Mouse (Mus musculus) urinary bladder, postnatal 14 days (tissue): ENCODE measurements around the gene Ctsd.
"Not testable (repeated sequence)": the region's sequence is repeated elsewhere in the genome, so short reads cannot be mapped to it uniquely, and the experiment has no call there.

Experiments used
- DNase-seq: peaks from one replicate; pipeline ENCODE4 v3.0.0; 2021; ENCODE audit warnings: low spot score

Gene Ctsd

DNA sequence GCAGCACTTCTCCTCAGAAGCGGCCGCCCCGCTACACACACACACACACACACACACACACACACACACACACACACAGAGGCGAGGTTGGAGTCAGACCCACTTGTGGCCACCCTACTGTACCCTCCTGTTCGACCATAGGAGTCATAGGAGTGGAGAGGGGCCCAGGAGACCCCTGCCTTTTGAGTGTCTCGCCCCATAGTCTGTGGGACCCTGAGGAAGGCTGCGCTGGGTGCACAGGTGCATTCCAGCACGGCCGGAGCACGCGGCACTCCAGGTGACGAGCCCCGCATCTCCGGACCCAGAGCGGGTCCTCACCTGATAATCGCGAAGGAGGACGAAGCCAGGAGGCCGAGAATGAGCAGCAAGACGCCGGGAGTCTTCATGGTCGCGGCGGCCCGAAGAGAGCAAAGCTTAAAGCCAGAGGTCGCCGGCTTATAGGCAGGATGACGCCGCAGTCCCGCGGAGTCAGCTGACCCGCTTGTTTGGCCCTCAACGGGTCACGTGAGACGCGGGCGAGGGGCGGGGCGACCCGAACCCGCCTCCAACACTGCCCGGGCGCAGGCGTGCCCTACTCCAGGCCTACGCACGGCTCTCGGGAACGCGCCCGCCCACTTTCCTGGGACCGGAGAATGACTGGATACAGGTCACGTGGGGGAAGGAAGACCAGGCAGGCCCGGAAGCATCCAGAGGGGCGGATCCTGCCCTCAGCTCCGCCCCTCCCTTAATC, at the start of gene Ctsd:
Gene Ctsd, minus strand, starts transcription at position 620 of the 730 bp plus-strand sequence.
- DNase-seq = peak; percentile 99

DNA sequence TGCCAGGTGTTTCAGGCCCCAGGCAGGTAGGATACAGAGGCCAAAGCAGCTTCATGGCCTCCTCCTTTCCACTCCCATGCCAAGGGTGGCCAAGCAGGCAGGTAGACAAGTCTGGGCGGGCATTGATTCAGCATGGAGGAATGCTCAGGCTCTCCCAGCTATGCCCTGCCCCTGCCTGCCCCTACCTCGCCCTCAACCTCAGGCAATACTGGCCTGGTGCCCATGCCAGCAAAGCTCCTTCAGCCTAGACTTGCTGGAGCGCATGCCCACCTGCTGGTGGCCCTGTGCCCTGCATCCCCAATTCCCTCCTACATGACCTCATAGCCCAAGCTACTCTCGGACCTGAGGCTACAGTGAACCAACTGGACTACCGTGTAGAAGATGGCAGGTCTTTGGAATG, 49.5 kb upstream of the Ctsd start:
- DNase-seq = peak; percentile 92

DNA sequence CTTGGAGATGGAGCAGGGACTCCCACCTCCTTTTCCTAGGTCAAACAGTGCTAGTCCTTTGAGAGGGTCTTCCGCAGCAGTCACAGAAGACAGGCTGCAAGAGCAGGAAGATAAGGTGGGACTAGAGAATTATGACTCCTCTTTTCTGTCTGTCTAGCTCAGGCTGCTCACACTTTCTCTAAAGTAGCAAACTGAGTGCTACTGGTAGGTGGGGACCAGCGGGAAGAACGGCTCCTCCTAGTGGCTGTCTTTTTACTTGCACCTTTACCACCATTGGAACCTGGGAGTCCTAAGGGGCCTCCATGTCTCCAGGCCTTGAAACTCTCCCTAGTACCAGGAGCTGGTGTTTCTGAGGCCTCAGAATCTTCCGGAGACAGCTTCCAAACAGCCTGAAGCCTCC, 47.7 kb upstream of the Ctsd start:
- peak; percentile 84 for DNase-seq

DNA sequence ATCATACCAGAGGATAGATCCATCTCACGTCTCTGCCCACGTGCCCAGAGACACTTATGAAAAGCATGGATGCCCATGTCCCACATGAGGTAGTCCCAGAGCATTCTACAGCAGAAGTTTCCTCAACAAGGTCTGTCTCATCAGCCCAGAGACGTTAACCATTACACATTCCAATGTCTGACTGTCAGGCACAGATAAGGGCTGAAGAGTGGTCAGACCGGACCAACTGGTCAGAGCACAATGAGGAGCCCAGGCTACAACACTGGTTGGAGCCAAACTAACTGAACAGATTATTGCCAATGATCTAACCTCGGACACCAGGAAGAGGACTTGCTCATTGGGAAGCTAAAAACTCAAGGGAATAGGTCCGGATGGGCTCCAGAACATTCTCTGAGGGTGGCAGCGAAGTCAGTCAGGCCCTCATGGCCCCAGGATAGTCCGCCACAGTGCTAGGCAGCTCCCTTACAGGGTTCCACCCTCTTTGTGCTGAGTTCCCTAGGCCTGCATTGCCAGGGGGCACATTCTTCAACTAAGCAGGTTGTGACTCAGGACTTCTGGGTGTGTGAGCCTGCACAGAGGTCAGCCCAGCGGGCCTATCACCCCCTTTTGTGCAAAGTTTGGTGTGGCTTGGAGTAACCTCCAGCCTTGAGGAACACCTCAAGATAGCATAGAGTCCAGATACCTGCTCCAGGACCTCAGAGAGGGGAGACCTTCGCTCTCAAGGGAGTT, 46.5 kb upstream of the Ctsd start, which contains the start of gene Syt8:
Gene Syt8, plus strand, starts transcription at position 714 of the 729 bp plus-strand sequence.
- DNase-seq = peak; percentile 88

DNA sequence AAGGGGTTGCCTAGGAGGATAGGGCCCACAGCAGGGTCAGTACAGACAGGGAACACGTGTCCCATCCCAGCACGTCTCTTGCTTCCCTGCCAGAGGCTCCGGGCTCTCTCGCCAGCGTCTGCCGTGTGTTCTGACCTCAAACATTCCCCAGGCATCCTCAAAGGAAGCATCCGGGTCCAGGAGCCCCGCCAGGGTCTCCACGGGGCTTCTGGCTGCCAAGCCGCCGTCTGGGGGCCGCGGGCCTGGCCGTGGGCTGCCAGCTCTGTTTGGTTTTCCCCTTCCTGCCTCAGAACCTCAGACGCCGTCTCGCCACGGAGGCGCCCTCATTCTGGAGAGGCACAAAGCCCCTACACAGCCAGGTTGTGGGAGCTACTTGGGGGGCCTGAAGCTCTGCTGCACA, 45.8 kb upstream of the Ctsd start:
- no peak for DNase-seq

DNA sequence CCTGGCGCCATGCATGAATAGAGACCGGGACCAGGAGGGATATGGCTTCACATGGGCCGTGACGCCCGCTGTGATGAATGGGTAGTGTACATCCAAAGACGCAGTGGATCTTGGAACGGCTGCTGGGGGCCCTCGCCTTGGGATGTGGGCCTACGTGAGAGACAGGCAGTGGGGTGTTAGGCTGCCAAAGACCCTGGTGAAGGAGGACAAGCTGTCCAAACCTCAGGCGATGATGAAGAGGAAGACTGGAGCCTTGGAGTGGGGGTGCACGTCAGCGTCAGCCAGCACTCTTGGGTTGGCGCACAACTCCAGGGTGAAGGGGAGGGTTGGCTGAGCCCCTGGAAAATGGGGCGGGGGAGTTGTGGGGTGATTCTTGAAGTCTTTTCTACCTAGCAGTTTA, 43.3 kb upstream of the Ctsd start:
- DNase-seq = no peak

DNA sequence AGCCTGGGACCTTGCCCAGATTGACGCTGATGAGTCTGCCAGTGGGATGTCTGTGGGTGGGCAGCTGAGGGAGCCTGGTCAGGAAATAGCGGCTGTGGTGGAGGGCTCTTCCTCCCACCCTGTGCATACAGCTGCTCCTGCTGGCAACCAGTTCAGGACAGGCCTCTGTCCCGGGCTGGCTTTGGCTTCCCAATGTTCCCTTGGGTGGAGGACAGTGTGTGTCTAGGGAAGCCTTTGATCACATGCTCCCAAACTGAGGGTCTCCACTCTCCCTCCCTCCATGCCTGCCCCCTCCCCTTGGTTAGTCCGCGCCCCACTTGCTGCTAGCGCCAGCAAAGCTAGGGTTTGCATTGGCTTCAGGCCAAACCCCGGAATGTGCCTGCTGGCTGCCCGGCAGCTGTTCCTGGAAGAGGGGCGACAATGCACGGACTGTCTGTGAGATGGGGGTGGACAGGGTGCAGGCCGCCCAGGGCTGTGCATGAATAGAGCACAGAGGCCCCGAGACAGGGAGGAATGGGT, 42.4 kb upstream of the Ctsd start:
- peak; percentile 73 for DNase-seq

DNA sequence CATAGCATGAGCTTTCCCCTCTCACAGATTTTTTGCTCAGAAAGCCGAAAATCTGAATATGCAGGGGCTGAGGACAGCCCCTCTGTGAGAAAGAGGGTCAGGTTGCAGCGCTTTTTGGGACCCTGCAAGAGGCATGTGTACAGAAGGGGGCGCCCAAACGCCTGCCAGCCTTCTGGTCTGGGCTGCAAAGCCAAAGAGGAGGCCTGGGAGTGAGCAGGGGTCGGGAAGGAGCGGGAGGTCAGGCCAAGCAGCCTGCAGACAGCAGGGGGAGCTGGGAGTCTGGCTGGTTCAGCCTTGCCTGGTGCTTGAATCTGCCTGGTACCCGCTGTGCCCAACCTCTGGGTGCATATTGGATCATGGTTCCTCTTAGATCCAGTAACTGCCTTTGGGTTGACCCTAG, 40.4 kb upstream of the Ctsd start:
- peak; percentile 59 for DNase-seq

DNA sequence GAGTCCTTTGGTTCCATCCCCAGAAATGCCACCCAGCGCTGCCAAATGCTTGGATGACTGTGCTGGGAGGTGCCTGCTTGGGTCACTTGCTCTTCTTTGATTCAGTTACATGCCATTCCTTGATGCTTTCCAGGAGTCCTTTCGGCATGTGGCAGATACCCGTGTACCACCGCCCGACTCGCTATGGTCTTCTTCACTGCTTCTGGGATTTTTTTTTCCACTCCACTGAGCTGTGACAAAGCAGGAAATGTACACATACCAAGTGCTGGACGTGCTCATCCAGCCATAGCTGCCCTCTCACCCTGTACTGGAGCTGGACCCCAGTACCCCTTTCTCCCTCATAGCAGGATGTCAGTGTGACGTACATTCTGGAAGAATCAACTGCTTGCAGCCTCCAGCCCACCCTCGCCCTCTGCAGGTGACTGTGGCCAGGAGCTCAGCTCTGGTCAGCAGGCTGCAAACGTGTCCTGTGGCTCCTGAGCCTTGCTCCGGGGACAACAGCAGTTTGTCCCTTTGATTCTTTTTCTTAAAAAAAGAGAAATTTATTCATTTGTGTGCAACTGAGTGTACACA, 37.9 kb upstream of the Ctsd start:
- DNase-seq = peak; percentile 54

DNA sequence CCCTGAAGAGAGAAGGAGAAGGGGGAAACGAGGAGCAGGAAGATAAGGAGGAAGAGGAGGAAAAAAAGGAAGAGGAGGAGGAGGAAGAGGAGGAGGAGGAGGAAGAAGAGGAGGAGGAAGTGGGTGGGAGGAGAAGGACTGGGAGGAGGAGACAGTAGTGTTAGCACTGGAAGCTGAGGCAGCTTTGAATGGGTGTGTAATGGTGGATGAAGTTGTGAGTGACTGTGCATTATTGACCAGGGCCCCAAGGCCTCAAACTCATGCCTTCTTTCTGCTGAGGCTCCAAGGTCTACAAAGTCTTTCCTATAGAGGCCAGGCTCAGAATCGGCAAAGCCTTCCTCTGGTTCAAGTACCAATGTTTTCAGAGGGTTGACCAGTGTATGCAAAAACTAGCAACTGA, 34.0 kb upstream of the Ctsd start:
- DNase-seq = no peak

DNA sequence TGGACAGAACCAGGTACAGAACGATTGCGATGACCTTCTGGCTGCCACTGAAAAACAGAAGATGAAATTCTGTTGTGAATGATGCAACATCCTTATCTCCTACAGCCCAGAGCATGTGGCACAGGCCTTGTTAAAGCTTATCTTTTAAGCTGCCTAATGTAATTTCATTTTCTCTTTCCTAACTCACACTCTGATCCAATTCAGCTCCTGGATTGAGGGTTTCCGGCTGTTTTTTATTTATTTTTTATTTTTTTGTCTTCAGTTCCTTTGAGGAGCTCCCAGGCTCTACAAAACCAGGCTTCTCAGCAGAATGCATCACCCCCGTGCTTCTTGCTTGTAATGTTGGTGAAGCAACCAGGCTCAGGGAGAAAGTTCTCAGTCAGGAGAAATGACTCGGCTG, 32.0 kb upstream of the Ctsd start:
- no peak for DNase-seq

DNA sequence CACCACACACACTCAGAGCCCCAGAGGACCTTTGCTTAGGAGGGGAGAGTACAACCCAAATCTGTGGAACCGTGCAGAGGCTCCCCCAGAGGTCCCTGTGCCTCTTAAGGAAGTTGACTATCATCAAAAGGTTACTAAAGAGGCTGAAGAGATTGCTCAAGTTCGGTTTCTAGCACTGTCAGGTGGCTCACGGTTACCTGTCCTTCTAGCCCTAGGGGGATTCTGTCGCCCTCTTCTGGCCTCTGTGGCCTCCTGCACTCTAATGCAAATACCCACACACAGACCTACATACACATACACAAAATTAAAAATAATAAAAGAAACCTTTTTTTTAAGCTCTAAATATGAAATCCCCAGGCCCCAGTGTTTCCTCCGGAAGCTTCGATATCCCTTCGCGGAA, 30.8 kb upstream of the Ctsd start:
- no peak for DNase-seq

DNA sequence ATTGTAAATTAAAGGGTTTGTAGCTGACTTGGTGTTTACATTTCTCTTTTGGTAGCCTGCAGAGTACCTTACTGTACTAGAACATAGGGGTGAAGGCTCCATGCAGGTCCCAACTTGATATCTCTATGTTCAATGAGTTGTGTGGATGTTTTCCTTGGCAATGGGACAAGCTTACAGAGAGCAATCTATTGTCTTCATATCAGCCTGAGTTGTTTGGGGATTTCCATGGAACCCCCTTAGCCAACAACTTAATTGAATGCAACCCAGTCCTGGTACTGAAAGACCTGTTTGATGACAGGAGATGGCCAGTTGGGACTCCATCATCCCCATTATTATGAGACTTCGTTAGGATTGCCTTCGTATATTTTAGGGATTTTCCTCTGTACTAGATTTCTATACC, 30.2 kb upstream of the Ctsd start:
- no peak for DNase-seq

DNA sequence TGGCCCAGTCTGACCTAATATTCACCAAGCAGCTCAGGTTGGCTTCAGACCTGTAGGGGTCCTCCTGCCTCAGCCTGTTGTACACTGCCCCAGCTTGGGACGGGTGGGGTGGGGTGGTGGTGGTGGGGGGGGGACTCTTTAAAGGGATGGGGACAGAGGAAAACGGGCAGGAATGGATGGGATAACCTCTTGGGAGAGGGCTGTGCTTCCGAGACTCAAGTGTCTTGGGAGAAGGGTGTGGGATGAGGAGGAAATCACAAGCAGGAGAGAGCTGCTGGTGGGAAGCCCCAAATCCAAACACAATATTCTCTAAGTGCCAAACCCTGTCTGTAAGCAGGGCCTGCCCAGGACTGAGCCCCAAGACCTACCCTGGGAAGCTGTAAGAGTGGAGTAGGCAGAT, 28.4 kb upstream of the Ctsd start:
- DNase-seq = no peak

DNA sequence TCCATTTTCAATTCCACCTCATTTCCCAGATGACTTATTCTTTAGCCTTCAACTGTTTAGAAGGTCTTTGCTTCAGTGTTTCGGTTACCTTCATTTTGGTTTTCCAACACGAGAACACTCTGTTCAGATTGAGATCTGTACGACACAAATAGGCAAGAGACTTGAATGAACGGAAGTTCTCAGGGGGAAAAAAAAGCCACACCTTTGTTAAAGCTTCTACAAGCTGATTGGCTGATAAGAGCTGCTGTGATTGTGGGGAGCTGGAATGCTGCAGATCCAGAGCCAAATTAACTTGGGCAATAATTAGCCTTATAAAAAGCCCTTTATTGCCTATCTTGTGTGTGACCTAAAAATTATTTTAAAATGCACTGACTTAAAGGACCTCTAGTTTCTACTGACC, 27.5 kb upstream of the Ctsd start:
- DNase-seq = no peak

DNA sequence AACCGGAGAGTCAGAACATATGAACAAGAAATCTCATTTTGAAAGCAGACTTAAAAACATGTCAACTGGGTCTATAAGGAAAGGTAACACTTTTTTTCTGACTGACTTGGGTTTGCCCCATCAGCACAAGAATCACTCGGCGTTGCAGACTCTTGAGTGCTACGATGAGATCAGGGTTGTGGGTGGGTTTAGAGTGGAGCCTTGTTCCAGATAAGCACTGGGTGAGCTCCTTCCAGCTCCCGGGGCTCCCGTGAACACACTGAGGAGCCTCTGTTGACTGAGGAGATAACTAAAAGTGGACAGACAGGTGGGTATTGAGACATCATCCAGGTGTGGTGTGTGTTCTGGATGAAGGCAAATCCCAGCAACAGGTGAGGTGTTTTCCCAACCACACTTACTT, 25.4 kb upstream of the Ctsd start:
- DNase-seq = no peak

DNA sequence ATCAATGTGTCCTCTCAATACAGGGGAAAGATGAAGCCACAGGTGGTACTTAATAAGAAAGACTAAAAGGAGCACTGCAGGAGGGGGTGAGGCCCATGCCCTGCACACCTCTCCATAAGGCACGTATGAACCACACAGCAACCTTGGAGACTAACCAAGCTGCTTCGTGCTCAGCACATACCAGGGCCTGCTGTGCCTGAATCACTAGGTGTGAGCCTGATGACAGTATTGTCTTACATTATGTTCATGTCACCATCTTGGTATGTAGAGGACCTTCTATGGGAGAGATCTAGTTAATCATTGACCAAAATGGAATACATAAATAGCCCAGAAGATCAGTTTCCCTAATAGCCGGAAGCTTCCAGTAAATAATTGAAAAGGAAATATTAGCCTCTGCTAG, 21.8 kb upstream of the Ctsd start:
- no peak for DNase-seq

DNA sequence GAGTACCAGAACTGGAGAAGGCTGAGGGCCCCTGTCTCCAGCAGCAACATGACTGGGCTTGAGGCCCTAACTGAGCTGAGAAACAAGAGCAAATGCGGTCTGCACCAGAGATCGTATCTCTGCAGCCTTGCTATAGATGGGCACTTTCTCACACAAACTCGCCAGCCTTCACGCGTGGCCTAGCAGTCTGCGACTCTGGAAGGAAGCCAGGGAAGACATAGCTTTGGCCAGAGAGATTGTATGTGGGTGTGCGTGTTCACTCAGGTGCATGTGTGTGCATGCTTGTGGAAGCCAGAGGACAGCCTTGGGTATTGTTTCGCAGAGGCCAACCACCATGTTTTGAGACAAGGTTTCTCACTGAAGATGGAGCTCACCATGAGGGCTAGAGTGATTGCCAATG, 20.8 kb upstream of the Ctsd start:
- no peak for DNase-seq

DNA sequence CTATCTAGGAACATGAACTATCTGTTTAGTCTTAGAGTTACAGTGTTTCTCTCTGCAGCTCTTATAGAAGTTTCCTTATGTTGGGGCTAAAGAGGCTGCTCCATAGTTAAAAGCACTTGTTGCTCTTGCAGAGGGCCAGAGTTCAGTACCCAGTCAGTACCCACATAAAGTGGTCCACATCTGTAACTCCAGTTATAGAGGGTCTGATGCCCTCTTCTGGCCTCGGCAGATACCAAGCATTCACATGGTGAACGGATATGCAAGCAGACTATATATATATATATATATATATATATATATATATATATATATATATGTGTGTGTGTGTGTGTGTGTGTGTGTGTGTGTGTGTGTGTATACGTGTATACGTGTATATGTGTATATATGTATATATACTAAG, 20.1 kb upstream of the Ctsd start:
- no peak for DNase-seq

DNA sequence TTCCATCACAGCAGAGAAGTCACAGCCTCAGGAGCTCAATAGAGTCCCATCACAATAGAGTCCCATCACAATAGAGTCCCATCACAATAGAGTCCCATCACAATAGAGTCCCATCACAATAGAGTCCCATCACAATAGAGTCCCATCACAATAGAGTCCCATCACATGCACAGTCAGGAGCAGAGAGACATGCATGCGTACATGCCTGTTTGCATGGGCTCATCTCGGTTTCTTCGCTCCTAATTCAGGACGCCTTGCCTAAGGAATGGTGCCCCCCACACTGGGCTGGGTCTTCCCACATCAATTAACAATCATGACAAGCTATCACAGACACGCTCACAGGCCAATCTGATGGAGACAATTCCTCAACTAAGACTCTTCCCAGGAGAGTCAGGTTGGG, 17.3 kb upstream of the Ctsd start:
- not testable (repeated sequence) for DNase-seq

DNA sequence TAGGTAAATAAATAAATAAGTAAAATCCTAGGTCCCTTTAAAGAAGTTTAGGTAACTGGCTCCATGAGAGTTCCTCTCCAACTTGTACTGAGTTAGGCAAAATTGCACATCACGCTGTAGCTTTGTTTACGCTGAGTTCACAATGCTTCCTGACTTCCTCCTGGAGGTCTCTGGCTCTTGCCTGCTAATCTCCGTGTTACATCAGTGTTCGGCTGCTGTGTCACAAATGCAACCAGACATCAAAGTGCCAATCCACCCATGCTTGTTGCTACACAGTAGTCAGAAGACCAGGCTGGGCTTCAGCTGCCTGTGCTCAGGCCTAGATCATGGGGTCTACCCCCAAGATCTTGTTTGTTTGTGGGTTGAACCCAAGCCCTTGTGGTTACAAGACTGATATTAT, 15.8 kb upstream of the Ctsd start:
- DNase-seq = peak; percentile 34

DNA sequence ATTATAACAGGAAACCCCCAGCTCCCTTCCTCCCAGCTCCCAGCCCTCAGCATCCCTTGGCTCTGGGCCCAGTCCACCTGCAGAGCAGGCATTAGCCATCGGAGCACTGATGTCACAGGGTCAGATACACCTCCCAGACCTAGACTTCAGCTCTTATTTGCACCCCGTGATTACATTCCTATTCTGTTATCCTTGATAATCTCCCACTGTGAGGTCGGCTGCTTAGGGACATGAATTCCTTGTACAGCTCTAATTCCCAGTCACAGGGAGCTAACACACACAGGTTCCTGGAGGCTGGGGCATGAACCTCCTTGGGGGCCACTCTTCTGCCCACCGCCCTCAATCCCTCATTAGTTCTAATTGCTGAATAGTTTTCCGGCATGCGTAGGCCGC, 12.9 kb upstream of the Ctsd start:
- DNase-seq = peak; percentile 7

DNA sequence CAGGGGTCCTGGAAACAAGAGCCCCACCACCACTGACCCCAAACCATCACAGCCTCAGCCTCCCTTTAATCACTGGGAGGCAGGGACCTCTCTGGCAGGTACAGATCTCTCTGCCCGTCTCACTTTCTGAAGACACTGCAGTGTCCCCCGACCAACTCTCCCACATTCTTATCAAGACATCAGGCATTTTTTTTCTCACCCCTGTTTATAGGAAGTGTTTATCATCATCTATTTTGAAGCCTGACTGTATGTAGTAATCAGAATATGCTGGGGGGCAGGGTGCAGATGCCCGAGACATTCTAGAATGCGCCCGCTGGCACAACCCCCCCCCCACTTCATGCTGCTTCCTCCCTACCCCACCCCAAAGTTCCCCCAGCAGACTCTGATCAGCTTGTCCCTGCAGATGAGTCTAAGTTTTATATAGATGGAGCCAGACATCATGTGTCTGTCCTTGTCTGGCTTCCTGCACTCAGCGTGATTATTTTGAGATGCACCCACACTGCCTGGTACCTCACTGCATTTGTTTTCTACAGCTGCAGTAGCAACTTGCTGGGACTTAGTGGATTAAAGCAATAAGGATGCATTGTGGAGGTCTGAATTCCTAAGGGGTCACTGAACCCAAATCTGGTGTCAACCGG, 12.4 kb upstream of the Ctsd start:
- DNase-seq = no peak
